Mouse (Mus musculus): Measurements from ENCODE around the gene Il18r1.

Gene Il18r1

GRCm38 (mm10) chr1:40465477-40466430 lies at the start of gene Il18r1:
Gene Il18r1 (plus strand): TSS chr1:40465552.
- peak; percentile 55 to 67 for DNase-seq (ENCODE audit: low spot score in 2 of 2)

- no peak for DNase-seq (ENCODE audit: low spot score in 2 of 2)
Observed at GRCm38 (mm10) chr1:40417034-40417433, 48.3 kb upstream of the Il18r1 start.

- DNase-seq (ENCODE audit: low spot score in 2 of 2), result no peak
Observed at GRCm38 (mm10) chr1:40418512-40418911, 46.8 kb upstream of the Il18r1 start.

- DNase-seq (ENCODE audit: low spot score in 2 of 2), result no peak
Observed at GRCm38 (mm10) chr1:40423892-40424291, 41.5 kb upstream of the Il18r1 start.

GRCm38 (mm10) chr1:40427270-40427669 lies 38.1 kb upstream of the Il18r1 start:
- no peak for DNase-seq (ENCODE audit: low spot score in 2 of 2)

GRCm38 (mm10) chr1:40427901-40428300 lies 37.5 kb upstream of the Il18r1 start:
- no peak for DNase-seq (ENCODE audit: low spot score in 2 of 2)

GRCm38 (mm10) chr1:40428910-40429675 lies 36.3 kb upstream of the Il18r1 start, which contains the start of gene Il1rl1:
Gene Il1rl1 (plus strand): TSS chr1:40429570.
- no peak for DNase-seq (ENCODE audit: low spot score in 2 of 2)

- DNase-seq (ENCODE audit: low spot score in 2 of 2), result no peak
Observed at GRCm38 (mm10) chr1:40430143-40430834, 35.1 kb upstream of the Il18r1 start.

- no peak for DNase-seq (ENCODE audit: low spot score in 2 of 2)
Observed at GRCm38 (mm10) chr1:40432169-40432568, 33.2 kb upstream of the Il18r1 start.

- no peak for DNase-seq (ENCODE audit: low spot score in 2 of 2)
Observed at GRCm38 (mm10) chr1:40435936-40436335, 29.4 kb upstream of the Il18r1 start.

- DNase-seq (ENCODE audit: low spot score in 2 of 2), result no peak
Observed at GRCm38 (mm10) chr1:40437340-40437739, 28.0 kb upstream of the Il18r1 start.

- no peak for DNase-seq (ENCODE audit: low spot score in 2 of 2)
Observed at GRCm38 (mm10) chr1:40439504-40439903, 25.8 kb upstream of the Il18r1 start.

- no peak for DNase-seq (ENCODE audit: low spot score in 2 of 2)
Observed at GRCm38 (mm10) chr1:40444800-40445199, 20.6 kb upstream of the Il18r1 start.

GRCm38 (mm10) chr1:40467306-40467705 lies 2.0 kb downstream of the Il18r1 start:
- DNase-seq (ENCODE audit: low spot score in 2 of 2), result no peak

GRCm38 (mm10) chr1:40468805-40469204 lies 3.5 kb downstream of the Il18r1 start:
- DNase-seq (ENCODE audit: low spot score in 2 of 2), result no peak

- DNase-seq (ENCODE audit: low spot score in 2 of 2), result no peak
Observed at GRCm38 (mm10) chr1:40469900-40470299, 4.5 kb downstream of the Il18r1 start.

GRCm38 (mm10) chr1:40472401-40472800 lies 7.0 kb downstream of the Il18r1 start:
- no peak for DNase-seq (ENCODE audit: low spot score in 2 of 2)

- DNase-seq (ENCODE audit: low spot score in 2 of 2), result no peak
Observed at GRCm38 (mm10) chr1:40473640-40474039, 8.3 kb downstream of the Il18r1 start.

- DNase-seq (ENCODE audit: low spot score in 2 of 2), result no peak
Observed at GRCm38 (mm10) chr1:40474336-40474735, 9.0 kb downstream of the Il18r1 start.

- DNase-seq (ENCODE audit: low spot score in 2 of 2), result peak in 1 of 2 experiments; percentile 26
Observed at GRCm38 (mm10) chr1:40475697-40476096, 10.3 kb downstream of the Il18r1 start.

GRCm38 (mm10) chr1:40476756-40477155 lies 11.4 kb downstream of the Il18r1 start:
- DNase-seq (ENCODE audit: low spot score in 2 of 2), result no peak

- DNase-seq (ENCODE audit: low spot score in 2 of 2), result peak in 1 of 2 experiments; percentile 28
Observed at GRCm38 (mm10) chr1:40479505-40479923, 14.2 kb downstream of the Il18r1 start.

All from thymus, postnatal 10 days (tissue).